Mouse (Mus musculus) frontal cortex, adult 2 months (tissue): ENCODE data around the gene Ano4. TPM values are rescaled to one million over a fixed set of nuclear protein-coding genes. Genes with fewer than 3 reads are reported as not detected.

Experiments used
- DNase-seq, 2 experiments: peaks; one replicate each; pipeline ENCODE4 v3.0.0; 2022; ENCODE audit warnings: low spot score in 1 of 2; ENCODE audit errors: extremely low spot score in 1 of 2
- polyA plus RNA-seq: library from polyadenylated mRNA; depleted of rRNA; stranded (reverse); fragments of >200 nt; gene quantifications from 2 replicates; pipeline ENCODE4 v1.2.3, GENCODE M21; 2012

The Ano4 gene
- polyA plus RNA-seq, 1 experiment, result 25.2 TPM

GRCm38 (mm10) chr10:89289290-89289689 lies 55.3 kb downstream of the Ano4 start:
- no peak for DNase-seq

DNA sequence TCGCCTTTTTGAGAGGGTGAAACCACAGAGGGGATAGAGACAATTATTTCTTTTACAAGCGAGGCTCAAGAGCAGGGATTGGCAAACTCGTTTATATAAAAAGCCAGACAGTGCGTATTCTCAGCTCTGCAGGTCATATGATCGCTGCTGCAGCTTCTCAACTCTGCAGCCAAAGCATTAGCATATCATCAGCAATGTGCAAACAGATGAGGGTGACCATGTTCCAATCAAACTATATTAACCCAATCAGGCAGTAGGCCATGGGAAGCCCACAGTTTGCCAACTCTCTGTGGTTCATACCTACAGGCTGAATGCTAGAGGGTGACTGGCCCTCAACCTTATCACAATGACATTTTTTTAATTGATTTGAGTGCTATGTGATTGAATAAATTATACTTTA lies 64.2 kb downstream of the Ano4 start:
- DNase-seq, result no peak

DNA sequence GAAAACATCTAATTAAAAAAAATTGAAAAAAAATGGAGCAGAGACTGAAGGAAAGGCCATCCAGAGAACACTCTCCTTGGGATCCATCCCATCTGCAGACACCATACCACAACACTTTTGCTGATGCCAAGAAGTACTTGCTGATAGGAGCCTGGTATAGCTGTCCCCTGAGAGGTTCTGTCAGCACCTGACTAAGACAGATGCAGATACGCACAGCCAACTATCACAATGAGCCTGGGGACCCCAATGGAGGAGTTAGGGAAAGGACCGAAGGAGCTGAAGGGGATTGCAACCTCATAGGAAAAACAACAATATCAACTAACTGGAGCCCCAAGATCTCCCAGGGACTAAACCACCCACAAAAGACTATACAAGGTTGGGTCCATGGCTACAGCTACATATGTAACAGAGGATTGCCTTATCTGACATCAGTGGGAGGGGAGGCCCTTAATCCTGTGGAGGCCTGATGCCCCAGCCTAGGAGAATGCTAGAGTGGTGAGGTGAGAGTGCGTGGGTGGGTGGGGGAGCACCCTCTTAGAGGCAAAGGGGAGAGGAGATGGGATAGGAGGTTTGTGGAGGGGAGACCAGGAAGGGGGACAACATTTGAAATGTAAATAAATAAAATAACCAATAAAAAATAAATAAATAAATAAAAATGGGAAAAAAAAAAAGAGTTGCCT lies 71.4 kb downstream of the Ano4 start:
- no peak for DNase-seq

- DNase-seq, result no peak
Observed at GRCm38 (mm10) chr10:89267312-89267711, 77.2 kb downstream of the Ano4 start.

DNA sequence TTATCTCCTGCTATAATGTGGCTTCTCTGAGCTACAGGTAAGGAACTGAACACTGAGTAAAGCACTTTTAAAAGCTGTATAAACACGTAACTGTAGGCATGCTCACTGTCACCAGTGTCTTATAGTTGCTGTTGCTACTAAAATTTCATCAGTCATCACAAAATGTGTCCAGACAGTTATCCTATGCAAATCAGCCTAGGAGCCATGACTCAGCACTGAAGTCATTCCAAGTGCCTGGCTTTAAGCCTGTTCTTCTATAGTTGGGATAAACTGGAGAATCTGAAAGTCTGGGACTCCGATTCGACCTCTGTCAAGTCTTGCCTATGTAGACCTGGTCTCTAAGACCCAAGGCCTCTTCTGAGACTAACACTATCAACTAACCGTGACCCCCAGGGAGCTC lies 81.2 kb downstream of the Ano4 start:
- DNase-seq, result peak; percentile 24 to 69

DNA sequence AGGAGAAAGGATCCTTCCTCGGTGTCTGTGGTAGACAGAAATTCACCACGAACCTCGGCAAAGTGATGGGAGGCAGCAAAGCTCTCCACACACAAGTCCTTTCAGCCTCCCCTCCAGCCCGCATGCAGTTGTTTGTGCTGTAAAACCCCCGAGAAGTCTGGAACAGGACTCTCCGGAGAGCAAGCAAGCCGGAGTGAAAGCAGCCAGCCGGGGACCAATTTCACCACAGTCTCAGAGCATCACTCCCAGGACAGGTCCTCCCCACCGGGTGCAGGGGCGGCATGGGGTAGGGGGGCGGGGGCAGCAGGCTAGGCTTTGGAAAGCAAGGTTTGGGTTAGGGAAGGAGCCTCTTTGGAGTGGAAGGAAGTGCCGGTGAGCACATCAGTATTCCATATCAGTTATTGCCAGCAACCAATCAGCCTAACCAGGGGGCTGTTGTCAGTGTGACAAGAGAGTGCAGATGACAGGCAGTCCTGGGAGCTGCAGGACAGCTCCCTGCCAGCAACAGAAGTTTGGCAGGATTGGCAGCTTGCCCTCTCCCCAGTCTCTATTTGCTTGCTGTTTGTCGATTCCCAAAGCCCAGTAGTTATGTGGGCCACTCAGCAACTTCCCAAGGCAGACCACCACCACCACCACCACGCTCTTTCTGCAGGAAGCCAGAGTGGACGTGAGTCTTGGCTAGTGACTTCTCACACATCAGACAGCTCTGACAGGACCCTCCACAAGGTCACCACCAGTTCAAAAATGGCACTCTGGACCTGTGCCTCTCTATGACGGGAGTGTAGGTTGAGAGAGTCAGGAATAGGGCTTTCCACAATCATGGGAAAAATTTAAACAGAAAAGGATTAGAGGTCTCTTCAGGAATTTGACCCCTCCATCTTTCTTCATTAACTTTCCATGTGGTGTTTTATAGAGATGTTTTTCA lies 86.8 kb downstream of the Ano4 start:
- DNase-seq, result peak in 1 of 2 experiments; percentile 43

GRCm38 (mm10) chr10:89256762-89257456 lies 87.7 kb downstream of the Ano4 start:
- peak; percentile 9 to 60 for DNase-seq

DNA sequence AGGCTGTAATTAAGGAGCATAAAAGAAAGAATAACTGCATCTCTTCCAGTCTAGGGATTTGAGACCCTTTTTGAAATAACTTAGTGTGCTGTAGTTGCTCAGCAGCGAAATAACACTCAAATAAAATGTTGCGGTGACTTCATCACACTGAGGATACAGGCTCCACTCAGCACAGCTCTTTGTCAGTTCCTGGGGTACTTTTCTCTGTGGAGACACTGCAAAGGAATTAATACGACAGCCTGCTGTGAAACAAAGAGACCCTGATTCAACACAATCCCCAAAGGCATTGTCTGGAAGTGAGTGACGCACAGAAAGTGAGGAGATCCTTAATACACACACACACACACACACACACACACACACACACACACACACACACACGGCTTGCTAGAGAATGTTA lies 89.8 kb downstream of the Ano4 start:
- no peak for DNase-seq

GRCm38 (mm10) chr10:89253799-89254198 lies 90.8 kb downstream of the Ano4 start:
- peak in 1 of 2 experiments; percentile 33 for DNase-seq

DNA sequence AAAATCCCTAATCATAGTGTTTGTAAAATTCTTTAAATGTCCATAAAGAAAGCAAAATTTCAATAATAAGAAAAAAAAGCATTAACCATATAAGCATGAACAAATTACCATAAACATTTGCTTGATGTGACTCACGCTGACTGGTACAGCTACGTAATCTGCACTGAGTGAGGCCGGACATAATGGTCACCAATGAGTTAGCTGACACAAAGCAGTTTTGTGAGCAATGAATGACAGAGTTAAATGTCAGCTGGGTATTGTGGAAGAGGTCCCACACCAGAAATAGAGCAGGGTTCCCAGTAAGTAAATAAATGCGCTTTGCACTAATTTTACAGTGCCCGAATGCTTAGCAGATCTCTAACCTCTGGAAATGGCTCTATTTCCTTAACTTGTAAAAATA lies 91.9 kb downstream of the Ano4 start:
- DNase-seq, result no peak

GRCm38 (mm10) chr10:89243808-89244207 lies 100.8 kb downstream of the Ano4 start:
- DNase-seq, result peak; percentile 49 to 57

GRCm38 (mm10) chr10:89224524-89224923 lies 120.0 kb downstream of the Ano4 start:
- no peak for DNase-seq

DNA sequence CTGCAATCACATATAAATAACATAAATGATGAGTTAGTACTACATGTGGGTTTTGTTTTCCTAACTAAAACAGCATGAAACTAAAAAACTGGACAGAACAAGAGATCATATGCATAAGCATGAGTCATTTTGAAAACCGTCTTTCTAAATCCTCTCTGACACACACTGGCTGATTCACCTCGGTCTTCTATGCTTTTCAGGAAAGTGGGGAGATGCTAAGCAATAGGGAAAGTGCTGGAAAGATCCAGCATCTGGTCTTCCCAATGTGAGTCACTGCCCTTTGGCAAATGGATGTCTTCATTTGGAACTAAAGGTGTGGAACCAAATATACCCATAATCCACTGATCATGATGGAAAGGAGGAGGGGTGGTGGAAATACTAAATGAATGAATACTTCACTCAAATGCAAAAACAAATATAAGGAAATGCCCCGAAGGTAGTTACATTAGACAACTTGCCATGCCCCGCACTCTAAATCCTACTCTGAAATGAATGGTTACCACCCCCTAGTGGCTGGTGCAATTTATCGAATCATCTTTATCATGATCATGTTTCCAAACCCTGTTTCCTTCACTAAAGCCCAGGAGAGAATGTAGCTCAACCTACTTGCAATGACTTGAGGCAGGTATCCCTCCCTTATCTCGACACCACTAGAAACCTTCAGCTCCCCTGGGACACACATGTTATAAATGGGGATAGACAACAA lies 122.1 kb downstream of the Ano4 start:
- DNase-seq, result peak in 1 of 2 experiments; percentile 36

- DNase-seq, result no peak
Observed at GRCm38 (mm10) chr10:89216078-89216477, 128.5 kb downstream of the Ano4 start.

DNA sequence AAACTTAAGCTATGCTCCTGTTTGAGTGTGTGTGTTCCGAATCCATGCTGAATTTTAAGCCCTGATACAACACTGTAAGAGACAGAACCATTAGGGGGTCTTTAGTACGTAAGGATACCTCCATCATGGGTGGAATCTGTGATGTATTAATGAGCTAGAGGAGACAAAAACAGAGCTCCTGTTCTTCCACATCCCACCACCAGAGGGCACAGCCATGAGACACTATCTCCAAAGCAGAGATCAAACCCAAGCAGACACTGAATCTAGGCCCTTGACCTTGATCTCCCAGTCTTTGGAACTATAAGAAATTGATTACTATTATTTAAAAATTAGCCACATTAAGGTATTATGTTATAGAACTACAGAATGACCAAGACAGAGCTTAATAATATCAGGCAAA lies 138.7 kb downstream of the Ano4 start:
- peak in 1 of 2 experiments; percentile 66 for DNase-seq

DNA sequence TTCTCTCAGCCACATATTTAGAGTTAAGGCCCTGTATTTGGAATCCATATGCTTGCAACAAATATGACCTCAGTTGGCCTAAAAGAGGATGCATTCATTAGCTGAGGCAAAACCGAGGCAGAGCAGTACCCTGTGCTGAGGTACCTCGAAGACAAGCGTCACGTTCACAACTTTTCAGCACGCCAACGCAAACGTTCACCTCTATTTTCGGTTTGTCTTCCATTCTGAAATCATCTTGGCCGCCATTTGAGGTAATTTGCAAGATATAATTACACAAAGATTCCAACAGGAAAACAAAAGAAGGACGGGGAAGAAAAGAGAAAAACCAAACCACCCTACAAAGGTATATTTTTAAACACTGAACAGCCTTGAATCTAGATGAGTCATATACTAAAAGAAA lies 148.1 kb downstream of the Ano4 start:
- peak in 1 of 2 experiments; percentile 51 for DNase-seq

- DNase-seq, result no peak
Observed at GRCm38 (mm10) chr10:89195068-89195467, 149.5 kb downstream of the Ano4 start.

- peak in 1 of 2 experiments; percentile 31 for DNase-seq
Observed at GRCm38 (mm10) chr10:89194440-89194839, 150.1 kb downstream of the Ano4 start.

GRCm38 (mm10) chr10:89177921-89178320 lies 166.6 kb downstream of the Ano4 start:
- peak; percentile 28 to 66 for DNase-seq

DNA sequence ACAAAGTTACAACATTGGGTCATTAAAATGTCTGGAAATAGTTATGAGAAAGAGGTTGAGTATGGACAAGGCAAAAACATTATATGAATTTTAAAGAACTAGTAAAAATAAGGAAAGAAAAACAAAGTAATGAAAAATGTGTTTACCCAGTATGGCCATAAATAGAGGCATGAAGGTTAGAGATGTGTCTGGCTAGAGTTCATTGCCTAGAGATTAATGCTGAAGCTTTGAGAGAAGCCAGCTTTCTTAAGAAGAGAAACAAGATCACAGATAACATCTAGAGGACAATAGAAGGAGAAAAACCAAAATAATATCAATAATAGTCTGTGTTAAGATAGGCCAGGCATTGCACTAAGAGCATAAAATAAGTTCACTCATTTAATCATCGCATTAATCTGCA lies 180.0 kb downstream of the Ano4 start:
- no peak for DNase-seq
